Mouse (Mus musculus) heart, adult 2 months (tissue): Measurements from ENCODE around the gene Olfr248.

ENCODE experiments used
- CTCF ChIP-seq: fragments of 200-600 bp; IDR thresholded peaks from 2 replicates; pipeline ENCODE4 v1.8.1; 2022; ENCODE audit warnings: antibody characterized with exemption, mild to moderate bottlenecking, moderate library complexity
- EP300 ChIP-seq: fragments of 200-500 bp; IDR thresholded peaks from 2 replicates; pipeline ENCODE4 v1.6.1; 2011; ENCODE audit warnings: low read depth, low read length, control low read depth; ENCODE audit not compliant: insufficient read depth
- POLR2A ChIP-seq: fragments of 200-500 bp; IDR thresholded peaks from 2 replicates; pipeline ENCODE4 v1.6.1; 2011; ENCODE audit warnings: mild to moderate bottlenecking, low read depth, low read length, control low read depth; ENCODE audit not compliant: insufficient read depth

DNA sequence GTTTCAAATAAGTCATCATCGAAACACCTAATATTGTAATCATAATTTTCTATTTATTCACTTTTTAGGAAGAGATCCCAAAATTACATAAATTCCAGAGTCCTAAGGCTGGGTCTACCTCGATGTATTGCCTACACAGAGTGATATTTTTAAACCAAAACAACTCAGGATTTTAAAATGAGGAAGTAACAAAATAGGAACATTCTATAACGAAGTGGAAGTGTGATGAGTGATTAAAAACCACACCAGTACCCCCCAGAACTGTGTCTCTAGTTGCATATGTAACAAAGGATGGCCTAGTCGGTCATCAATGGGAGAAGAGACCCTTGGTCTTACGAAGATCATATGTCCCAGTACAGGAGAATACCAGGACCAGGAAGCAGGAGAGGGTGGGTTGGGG lies 36.2 kb upstream of the Olfr248 start:
- TF ChIP-seq POLR2A (no peak), CTCF (no peak), EP300 (no peak)
